Mouse (Mus musculus) testis, adult 2 months (tissue): ENCODE measurements around the gene Catsper3. TPM values are rescaled to one million over a fixed set of nuclear protein-coding genes. Genes with fewer than 3 reads are reported as not detected.

Experiments
- H3K27ac ChIP-seq: fragments of 200-500 bp; 2 replicates; pipeline ENCODE4 v1.5.1; 2012; ENCODE audit warnings: low read depth, low read length; ENCODE audit not compliant: control insufficient read depth, insufficient read depth
- H3K27me3 ChIP-seq: fragments of 200-500 bp; 2 replicates; pipeline ENCODE4 v1.6.1; 2012; ENCODE audit warnings: mild to moderate bottlenecking, low read length, moderate library complexity; ENCODE audit not compliant: control insufficient read depth, insufficient read depth
- H3K36me3 ChIP-seq: fragments of 200-500 bp; 2 replicates; pipeline ENCODE4 v1.6.1; 2012; ENCODE audit warnings: mild to moderate bottlenecking, low read length; ENCODE audit not compliant: control insufficient read depth, insufficient read depth
- H3K4me1 ChIP-seq: fragments of 200-500 bp; 2 replicates; pipeline ENCODE4 v1.6.1; 2012; ENCODE audit warnings: low read length; ENCODE audit not compliant: control insufficient read depth, insufficient read depth
- H3K4me3 ChIP-seq: fragments of 200-500 bp; 2 replicates; pipeline ENCODE4 v1.5.1; 2012; ENCODE audit warnings: low read depth, mild to moderate bottlenecking, low read length, moderate library complexity, mixed read lengths; ENCODE audit not compliant: control insufficient read depth
- CTCF ChIP-seq: fragments of 200-500 bp; IDR thresholded peaks from 2 replicates; pipeline ENCODE4 v1.5.1; 2012; ENCODE audit warnings: low read depth, mild to moderate bottlenecking, inconsistent platforms, low read length, moderate library complexity; ENCODE audit not compliant: control insufficient read depth, insufficient read depth, insufficient replicate concordance
- POLR2A ChIP-seq: fragments of 200-500 bp; IDR thresholded peaks from 2 replicates; pipeline ENCODE4 v1.6.1; 2012; ENCODE audit warnings: low read depth, mild to moderate bottlenecking, inconsistent platforms, low read length, moderate library complexity; ENCODE audit not compliant: control insufficient read depth
- polyA plus RNA-seq: library from polyadenylated mRNA; depleted of rRNA; stranded (reverse); fragments of >200 nt; gene quantifications from 2 replicates; pipeline ENCODE4 v1.2.3, GENCODE M21; 2012

Gene Catsper3
- polyA plus RNA-seq, 1 experiment = 111 TPM

- TF ChIP-seq CTCF = no peak
- no peak for TF ChIP-seq POLR2A
- Histone ChIP-seq H3K4me1 (peaks cover 6% of the 10 kb centered on the region), H3K4me3 (no peak overlapping the region), H3K36me3 (no peaks in the 10 kb centered on the region), H3K27me3 (no peaks in the 10 kb centered on the region), H3K27ac (no peak overlapping the region)
Measured at GRCm38 (mm10) chr13:55774352-55774751, 10.0 kb upstream of the Catsper3 start.

- Histone ChIP-seq H3K4me1 (peaks cover 6% of the 10 kb centered on the region), H3K4me3 (no peak overlapping the region), H3K27ac (no peak overlapping the region), H3K27me3 (no peaks in the 10 kb centered on the region), H3K36me3 (no peaks in the 10 kb centered on the region)
- TF ChIP-seq CTCF = no peak
- TF ChIP-seq POLR2A = no peak
Measured at GRCm38 (mm10) chr13:55775056-55775455, 9.3 kb upstream of the Catsper3 start.

GRCm38 (mm10) chr13:55786120-55786519 lies 1.8 kb downstream of the Catsper3 start:
- Histone ChIP-seq H3K4me3 (peak overlapping the region; percentile 75), H3K4me1 (no peaks in the 10 kb centered on the region; the same call in 1 of the 2 replicates), H3K27me3 (no peaks in the 10 kb centered on the region), H3K27ac (no peak overlapping the region), H3K36me3 (no peaks in the 10 kb centered on the region)
- TF ChIP-seq POLR2A (no peak), CTCF (no peak)

DNA sequence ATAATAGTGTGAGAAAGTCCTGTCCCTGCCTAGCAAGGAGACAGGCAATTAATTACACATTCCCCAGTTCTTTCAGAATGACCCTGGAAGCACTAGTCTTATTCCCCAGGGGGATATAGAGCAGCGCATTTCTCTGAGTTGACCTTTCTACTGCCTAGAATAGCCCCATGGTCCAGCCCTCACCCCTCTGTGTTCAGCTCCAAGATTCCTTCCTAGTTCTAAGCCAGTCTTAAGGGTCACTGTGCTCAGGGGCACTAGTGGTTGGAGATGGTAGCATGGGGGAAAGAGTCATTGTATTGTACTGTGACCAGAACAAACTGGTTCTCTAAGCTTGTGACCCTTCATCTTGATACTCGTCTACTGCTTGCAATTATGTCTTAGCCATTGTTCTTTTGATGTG lies 16.9 kb downstream of the Catsper3 start:
- Histone ChIP-seq H3K36me3 (no peaks in the 10 kb centered on the region), H3K4me3 (no peak overlapping the region), H3K27me3 (no peaks in the 10 kb centered on the region), H3K4me1 (no peaks in the 10 kb centered on the region), H3K27ac (no peak overlapping the region)
- TF ChIP-seq POLR2A (no peak), CTCF (no peak)

DNA sequence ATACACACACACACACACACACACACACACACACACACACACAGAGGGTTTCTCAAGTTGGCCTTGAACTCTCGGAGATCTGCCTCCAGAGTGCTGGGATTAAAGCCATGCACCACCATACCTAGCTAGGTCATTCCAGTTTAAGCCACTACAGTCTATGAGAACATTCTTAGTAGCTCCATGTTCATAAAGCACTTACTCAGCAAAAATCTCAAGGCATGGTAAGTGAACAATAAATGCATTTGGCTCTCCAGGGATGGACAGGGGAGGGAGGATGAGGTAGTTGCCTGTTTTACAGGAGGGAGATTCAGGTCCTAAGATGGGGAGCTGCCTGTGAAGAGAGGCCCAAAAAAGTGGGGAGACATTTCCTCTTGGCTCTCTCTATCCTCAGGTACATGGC lies 19.6 kb downstream of the Catsper3 start:
- Histone ChIP-seq H3K27ac (no peak overlapping the region), H3K4me1 (no peaks in the 10 kb centered on the region), H3K4me3 (no peak overlapping the region), H3K36me3 (no peaks in the 10 kb centered on the region), H3K27me3 (no peaks in the 10 kb centered on the region)
- no peak for TF ChIP-seq POLR2A
- no peak for TF ChIP-seq CTCF

DNA sequence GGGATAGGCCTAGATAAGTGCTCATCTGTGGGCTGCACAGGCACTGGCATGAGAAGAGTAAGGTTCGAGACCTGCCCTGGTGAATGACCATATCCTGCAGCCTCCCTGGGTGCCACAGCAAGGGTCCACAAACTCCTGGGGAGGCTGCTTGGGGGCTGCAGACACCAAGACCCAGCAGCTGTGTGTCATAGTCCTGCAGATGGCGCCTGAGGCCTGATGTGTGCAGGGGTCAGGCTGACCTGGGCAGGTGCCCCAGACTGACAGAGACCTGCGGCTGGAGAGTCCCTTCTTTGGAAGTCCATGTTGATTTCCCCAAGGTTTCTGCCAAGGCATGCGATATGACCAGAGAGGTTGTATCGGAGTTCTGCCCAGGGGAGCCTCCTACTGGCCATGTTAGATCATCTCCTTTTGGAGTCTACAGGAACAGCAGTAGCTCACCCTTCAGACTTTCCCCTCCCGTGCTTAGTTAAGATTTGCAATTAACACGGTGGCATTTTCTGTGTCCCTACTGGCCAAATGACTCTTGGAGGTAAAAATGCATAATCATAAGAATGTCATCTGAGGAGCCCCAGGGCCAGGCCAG lies 24.8 kb downstream of the Catsper3 start:
- H3K4me3 ChIP-seq = no peak overlapping the region
- H3K36me3 ChIP-seq = no peaks in the 10 kb centered on the region
- no peaks in the 10 kb centered on the region for H3K27me3 ChIP-seq
- H3K4me1 ChIP-seq = no peaks in the 10 kb centered on the region
- TF ChIP-seq CTCF (peak; percentile 9; the same call in 1 of the 2 replicates), POLR2A (no peak)
- H3K27ac ChIP-seq = no peak overlapping the region

GRCm38 (mm10) chr13:55809707-55810106 lies 25.3 kb downstream of the Catsper3 start:
- no peak overlapping the region for H3K4me3 ChIP-seq
- no peaks in the 10 kb centered on the region for H3K36me3 ChIP-seq
- no peak overlapping the region for H3K27ac ChIP-seq
- TF ChIP-seq CTCF (no peak), POLR2A (no peak)
- H3K4me1 ChIP-seq = no peaks in the 10 kb centered on the region
- H3K27me3 ChIP-seq = no peaks in the 10 kb centered on the region
